Mouse (Mus musculus): ENCODE data around the gene Skil. TPM values are rescaled to one million over a fixed set of nuclear protein-coding genes. Genes with fewer than 3 reads are reported as not detected.

The Skil gene
- total and polyA plus RNA-seq, 2 experiments: 2.0 to 5.8 TPM

- TF ChIP-seq POLR2A (IDR thresholded peaks at IDR 0.05; ENCODE audit: extremely low read depth, insufficient read depth, low read length) (no peak), CTCF (IDR thresholded peaks at IDR 0.05; ENCODE audit: low read depth, low read length) (no peak)
- Histone ChIP-seq H3K27me3 (ENCODE audit: control insufficient read depth, insufficient read depth, low read length) (no peaks in the 10 kb centered on the region), H3K27ac (replicated peaks; ENCODE audit: insufficient read depth, low read depth, low read length) (no peak overlapping the region), H3K4me1 (ENCODE audit: control insufficient read depth, insufficient read depth, low read length) (peaks cover 25% of the 10 kb centered on the region), H3K36me3 (ENCODE audit: control insufficient read depth, insufficient read depth, low read length) (no peaks in the 10 kb centered on the region), H3K4me3 (ENCODE audit: insufficient read depth, low read depth, low read length) (no peak overlapping the region), H3K79me2 (ENCODE audit: control insufficient read depth, insufficient read depth, low read length) (no peaks in the 10 kb centered on the region), H3K9ac (ENCODE audit: low read depth, low read length) (no peak overlapping the region)
- peak; percentile 95 for DNase-seq (ENCODE audit: extremely low read depth, low read depth, low spot score)
- WGBS: 24% methylated on average over 10 of the region's 10 CpGs
These were observed 15.4 kb upstream of the Skil start for GRCm38 (mm10) chr3:31079450-31079849.

- 31% methylated on average over 10 of the region's 10 CpGs for WGBS
- Histone ChIP-seq H3K27ac (replicated peaks; ENCODE audit: insufficient read depth, low read depth, low read length) (no peak overlapping the region), H3K4me1 (ENCODE audit: control insufficient read depth, insufficient read depth, low read length) (peaks cover 20% of the 10 kb centered on the region), H3K27me3 (ENCODE audit: control insufficient read depth, insufficient read depth, low read length) (no peaks in the 10 kb centered on the region), H3K36me3 (ENCODE audit: control insufficient read depth, insufficient read depth, low read length) (no peaks in the 10 kb centered on the region), H3K79me2 (ENCODE audit: control insufficient read depth, insufficient read depth, low read length) (no peaks in the 10 kb centered on the region), H3K4me3 (ENCODE audit: insufficient read depth, low read depth, low read length) (no peak overlapping the region), H3K9ac (ENCODE audit: low read depth, low read length) (no peak overlapping the region)
- TF ChIP-seq CTCF (IDR thresholded peaks at IDR 0.05; ENCODE audit: low read depth, low read length) (no peak), POLR2A (IDR thresholded peaks at IDR 0.05; ENCODE audit: extremely low read depth, insufficient read depth, low read length) (no peak)
- DNase-seq (ENCODE audit: extremely low read depth, low read depth, low spot score): peak; percentile 87
These were observed 13.9 kb upstream of the Skil start for GRCm38 (mm10) chr3:31080791-31081502.

GRCm38 (mm10) chr3:31082838-31083506 is 11.9 kb upstream of the Skil start:
- no peak overlapping the region for H3K9ac ChIP-seq (ENCODE audit: low read depth, low read length)
- no peaks in the 10 kb centered on the region for H3K79me2 ChIP-seq (ENCODE audit: control insufficient read depth, insufficient read depth, low read length)
- no peak overlapping the region for H3K4me3 ChIP-seq (ENCODE audit: insufficient read depth, low read depth, low read length)
- H3K36me3 ChIP-seq (ENCODE audit: control insufficient read depth, insufficient read depth, low read length): no peaks in the 10 kb centered on the region
- DNase-seq (ENCODE audit: extremely low read depth, low read depth, low spot score): no peak
- H3K27me3 ChIP-seq (ENCODE audit: control insufficient read depth, insufficient read depth, low read length): no peaks in the 10 kb centered on the region
- TF ChIP-seq POLR2A (IDR thresholded peaks at IDR 0.05; ENCODE audit: extremely low read depth, insufficient read depth, low read length) (no peak), CTCF (IDR thresholded peaks at IDR 0.05; ENCODE audit: low read depth, low read length) (no peak)
- 83% methylated on average over 12 of the region's 13 CpGs for WGBS
- peaks cover 17% of the 10 kb centered on the region for H3K4me1 ChIP-seq (ENCODE audit: control insufficient read depth, insufficient read depth, low read length)
- no peak overlapping the region for H3K27ac ChIP-seq (replicated peaks; ENCODE audit: insufficient read depth, low read depth, low read length)

- 8% methylated on average over 12 of the region's 12 CpGs for WGBS
- Histone ChIP-seq H3K27ac (replicated peaks; ENCODE audit: insufficient read depth, low read depth, low read length) (no peak overlapping the region), H3K4me3 (ENCODE audit: insufficient read depth, low read depth, low read length) (no peak overlapping the region), H3K27me3 (ENCODE audit: control insufficient read depth, insufficient read depth, low read length) (no peaks in the 10 kb centered on the region), H3K9ac (ENCODE audit: low read depth, low read length) (no peak overlapping the region), H3K4me1 (ENCODE audit: control insufficient read depth, insufficient read depth, low read length) (peaks cover 17% of the 10 kb centered on the region), H3K79me2 (ENCODE audit: control insufficient read depth, insufficient read depth, low read length) (no peaks in the 10 kb centered on the region), H3K36me3 (ENCODE audit: control insufficient read depth, insufficient read depth, low read length) (no peaks in the 10 kb centered on the region)
- peak; percentile 83 for DNase-seq (ENCODE audit: extremely low read depth, low read depth, low spot score)
- TF ChIP-seq POLR2A (IDR thresholded peaks at IDR 0.05; ENCODE audit: extremely low read depth, insufficient read depth, low read length): no peak
- TF ChIP-seq CTCF (IDR thresholded peaks at IDR 0.05; ENCODE audit: low read depth, low read length): no peak
These were observed 11.2 kb upstream of the Skil start for GRCm38 (mm10) chr3:31083507-31084245.

- Histone ChIP-seq H3K27me3 (ENCODE audit: control insufficient read depth, insufficient read depth, low read length) (no peaks in the 10 kb centered on the region), H3K4me3 (ENCODE audit: insufficient read depth, low read depth, low read length) (no peak overlapping the region), H3K4me1 (ENCODE audit: control insufficient read depth, insufficient read depth, low read length) (peaks cover 15% of the 10 kb centered on the region), H3K36me3 (ENCODE audit: control insufficient read depth, insufficient read depth, low read length) (no peaks in the 10 kb centered on the region), H3K27ac (replicated peaks; ENCODE audit: insufficient read depth, low read depth, low read length) (no peak overlapping the region), H3K79me2 (ENCODE audit: control insufficient read depth, insufficient read depth, low read length) (no peaks in the 10 kb centered on the region), H3K9ac (ENCODE audit: low read depth, low read length) (no peak overlapping the region)
- 95% methylated on average over 3 of the region's 3 CpGs for WGBS
- no peak for DNase-seq (ENCODE audit: extremely low read depth, low read depth, low spot score)
- TF ChIP-seq POLR2A (IDR thresholded peaks at IDR 0.05; ENCODE audit: extremely low read depth, insufficient read depth, low read length): no peak
- no peak for TF ChIP-seq CTCF (IDR thresholded peaks at IDR 0.05; ENCODE audit: low read depth, low read length)
These were observed 9.9 kb upstream of the Skil start for GRCm38 (mm10) chr3:31085000-31085399.

Data from liver, adult 2 months (tissue).